Mouse (Mus musculus) erythroblast, embryonic 14.5 days (primary cell): Measurements from ENCODE around the gene Med10.

Experiments used
- GATA1 ChIP-seq: IDR thresholded peaks from 2 replicates; pipeline ENCODE4 v1.6.1; 2012; ENCODE audit warnings: low read length, inconsistent platforms, mixed read lengths
- TAL1 ChIP-seq: IDR thresholded peaks from 3 replicates; pipeline ENCODE4 v1.6.1; 2012; ENCODE audit warnings: low read length, inconsistent platforms, mixed read lengths

DNA sequence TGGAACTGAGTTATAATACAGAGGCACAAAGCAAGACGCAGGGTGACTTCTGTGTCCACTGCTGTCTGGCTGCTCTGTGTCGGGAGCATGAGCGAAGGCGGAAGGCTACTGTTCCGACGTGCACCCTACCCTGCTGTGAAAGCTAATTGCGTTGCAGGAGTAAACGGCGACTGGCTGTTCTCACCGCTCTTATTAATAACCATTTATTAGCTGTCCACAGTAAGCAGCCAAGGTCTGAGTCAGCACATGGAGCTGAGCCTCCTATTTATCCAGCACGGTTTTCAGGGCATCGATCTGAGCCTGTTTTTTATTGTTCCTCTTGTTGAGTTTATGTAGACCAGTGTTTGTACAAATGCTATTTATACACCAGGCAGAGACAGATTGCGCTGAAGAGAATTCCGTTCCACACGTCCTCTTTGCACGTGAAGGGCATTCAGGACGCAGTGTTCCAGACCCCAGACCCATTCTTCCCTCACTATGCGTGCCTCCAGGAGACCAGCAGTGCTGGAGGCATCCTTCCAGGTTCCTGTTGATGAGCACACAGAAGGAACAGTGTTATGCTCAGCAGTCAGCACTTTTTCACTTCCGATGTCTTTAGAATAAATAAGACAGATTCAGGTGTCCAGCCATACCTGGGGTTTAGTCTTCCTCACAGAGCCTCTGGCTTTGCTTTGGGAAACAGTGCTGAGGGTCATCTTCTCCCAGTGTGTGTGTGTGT is 21.9 kb downstream of the Med10 start:
- TF ChIP-seq TAL1: no peak
- TF ChIP-seq GATA1: no peak
